Mouse (Mus musculus) gastrocnemius, adult 18-20 months (tissue): ENCODE measurements around the gene Kpna1. TPM values are rescaled to one million over a fixed set of nuclear protein-coding genes. Genes with fewer than 3 reads are reported as not detected.
"Not testable (repeated sequence)": the region's sequence is repeated elsewhere in the genome, so short reads cannot be mapped to it uniquely, and the experiment has no call there.

Source experiments
- DNase-seq: peaks from one replicate; pipeline ENCODE4 v3.0.0; 2021; ENCODE audit warnings: low spot score
- total RNA-seq, 2 experiments: library from RNA; stranded (reverse); gene quantifications; 2 replicates each; pipeline ENCODE4 v1.2.3; 2021

Gene Kpna1
- total RNA-seq, 2 experiments from 2014 or later, result 188 to 197 TPM

- DNase-seq, result no peak
These were observed 9.4 kb downstream of the Kpna1 start for GRCm38 (mm10) chr16:35987930-35988329.

- no peak for DNase-seq
These were observed 13.8 kb downstream of the Kpna1 start for GRCm38 (mm10) chr16:35992391-35992790.

- no peak for DNase-seq
These were observed 14.8 kb downstream of the Kpna1 start for GRCm38 (mm10) chr16:35993316-35993715.

DNA sequence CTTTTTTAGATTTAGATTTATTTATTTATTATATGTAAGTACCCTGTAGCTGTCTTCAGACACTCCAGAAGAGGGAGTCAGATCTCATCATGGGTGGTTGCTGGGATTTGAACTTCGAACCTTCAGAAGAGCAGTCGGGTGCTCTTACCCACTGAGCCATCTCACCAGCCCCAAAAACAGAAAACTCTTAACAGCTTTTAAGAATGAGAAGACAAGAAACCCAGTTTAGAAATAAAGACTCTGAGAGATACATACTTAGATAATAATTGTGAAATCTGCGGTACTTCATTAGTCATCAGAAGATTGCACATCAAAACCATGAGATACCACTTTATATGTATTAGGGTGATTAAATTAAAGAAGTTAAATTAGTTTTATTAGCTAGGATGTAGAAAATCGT lies 20.3 kb downstream of the Kpna1 start:
- DNase-seq, result not testable (repeated sequence)

- DNase-seq, result no peak
These were observed 29.8 kb downstream of the Kpna1 start for GRCm38 (mm10) chr16:36008396-36008795.

- DNase-seq, result no peak
These were observed 37.8 kb downstream of the Kpna1 start for GRCm38 (mm10) chr16:36016335-36016734.

DNA sequence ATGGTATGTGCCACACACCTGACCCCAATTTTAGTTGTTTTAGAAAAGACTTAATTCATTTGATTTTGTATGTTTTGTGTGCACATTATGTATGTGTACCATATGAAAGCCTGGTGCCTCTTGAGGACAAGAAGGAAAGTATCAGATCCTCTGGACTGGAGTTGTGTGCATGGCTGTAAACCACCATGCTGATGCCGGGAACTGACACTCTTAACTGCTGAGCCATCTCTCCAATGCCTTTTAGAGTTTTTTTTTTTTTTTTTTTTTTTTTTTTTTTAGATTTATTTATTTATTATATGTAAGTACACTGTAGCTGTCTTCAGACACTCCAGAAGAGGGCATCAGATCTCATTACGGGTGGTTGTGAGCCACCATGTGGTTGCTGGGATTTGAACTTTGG lies 49.6 kb downstream of the Kpna1 start:
- DNase-seq, result not testable (repeated sequence)

DNA sequence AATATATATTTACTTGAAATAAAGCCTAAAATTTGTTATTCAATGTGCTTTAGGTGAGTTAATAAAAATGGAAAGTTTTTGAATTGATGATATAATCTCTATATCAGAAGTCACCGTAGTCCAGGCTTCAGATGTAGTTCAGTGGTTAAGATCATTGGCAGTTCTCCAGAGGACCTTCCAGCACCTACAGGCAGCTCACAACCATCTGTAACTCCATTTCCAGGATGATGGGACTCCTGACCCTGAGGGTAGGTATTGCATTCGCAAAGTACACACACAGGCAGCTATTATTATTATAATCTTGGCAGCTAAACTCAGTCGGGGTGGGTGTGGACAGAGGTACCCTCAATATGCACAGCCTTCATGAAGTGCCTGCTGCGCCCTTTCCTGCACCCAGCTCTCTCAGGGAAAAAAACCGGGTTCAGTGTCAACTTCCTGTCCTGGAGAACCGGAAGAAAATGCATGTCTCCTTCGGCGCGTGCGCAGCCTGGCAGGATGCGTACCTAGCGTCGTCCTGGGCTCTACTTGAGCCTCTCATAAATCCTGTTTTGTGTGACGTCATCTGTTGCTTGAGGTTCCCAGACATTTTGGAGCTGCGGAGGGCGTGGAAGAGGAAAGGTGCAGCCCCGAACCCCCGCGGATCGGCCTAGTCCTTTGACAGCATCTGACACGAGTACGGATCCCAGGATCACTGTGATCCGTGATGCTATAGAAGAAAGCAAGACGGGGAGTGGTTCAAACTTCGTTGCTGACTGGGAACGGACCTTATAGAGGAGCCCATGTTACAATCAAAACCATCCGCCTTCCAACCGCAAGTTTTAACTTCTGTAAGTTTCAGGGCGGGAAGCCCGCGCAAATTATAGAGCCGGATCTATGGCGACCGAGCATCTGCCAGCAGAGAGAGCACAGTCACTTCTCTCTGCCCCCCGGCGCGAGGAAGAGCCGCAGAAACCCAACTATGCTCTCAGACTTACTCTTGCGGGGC lies 62.4 kb downstream of the Kpna1 start, which contains the start of gene Wdr5b:
TSS of gene Wdr5b (plus strand) at position 551 of the 985 bp plus-strand sequence.
- peak; percentile 92 for DNase-seq

GRCm38 (mm10) chr16:36041625-36042020 lies 63.1 kb downstream of the Kpna1 start:
- no peak for DNase-seq

- DNase-seq, result no peak
These were observed 64.5 kb downstream of the Kpna1 start for GRCm38 (mm10) chr16:36043073-36043472.

DNA sequence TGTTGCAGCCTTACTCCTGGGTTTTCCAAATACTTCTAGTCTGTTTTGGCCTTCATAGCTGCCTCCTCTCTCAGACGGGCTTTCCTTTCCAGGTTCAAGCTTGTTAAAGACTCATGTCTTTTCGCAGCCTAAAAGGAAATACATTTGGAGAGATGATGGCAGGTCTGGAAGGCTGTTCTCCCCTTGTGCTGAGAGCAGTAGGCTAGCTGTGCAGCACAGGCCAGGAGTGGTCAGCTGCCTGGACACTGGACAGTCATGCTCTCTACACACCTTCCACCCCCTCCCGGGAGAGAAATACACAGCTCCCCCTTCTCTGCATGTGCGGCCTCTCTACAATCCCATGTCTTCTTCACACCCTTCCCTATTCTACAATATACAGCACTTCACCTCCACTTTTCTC lies 65.4 kb downstream of the Kpna1 start:
- no peak for DNase-seq

- DNase-seq, result no peak
These were observed 69.0 kb downstream of the Kpna1 start for GRCm38 (mm10) chr16:36047538-36047937.

DNA sequence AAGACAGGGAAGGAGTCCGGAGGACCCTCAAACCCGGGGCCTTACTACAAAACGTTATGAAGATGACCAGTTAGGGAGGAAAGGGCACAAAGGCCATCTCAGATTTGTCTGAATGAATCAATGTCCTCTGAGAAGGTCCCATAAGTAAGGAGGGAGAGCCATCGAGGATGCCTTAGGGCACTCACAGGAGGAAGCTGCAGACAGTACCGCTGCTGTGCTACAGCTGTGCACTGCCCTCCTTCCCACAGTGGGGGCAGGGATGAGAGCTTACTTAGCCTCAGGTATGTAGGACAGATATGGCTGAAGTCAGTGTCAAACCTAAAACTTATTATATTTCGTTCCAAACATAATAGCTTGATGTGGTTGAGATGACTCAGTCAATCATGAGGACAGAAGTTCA lies 72.9 kb downstream of the Kpna1 start:
- no peak for DNase-seq

GRCm38 (mm10) chr16:36053524-36054275 lies 75.2 kb downstream of the Kpna1 start:
- DNase-seq, result no peak

GRCm38 (mm10) chr16:36054920-36055319 lies 76.4 kb downstream of the Kpna1 start:
- no peak for DNase-seq

DNA sequence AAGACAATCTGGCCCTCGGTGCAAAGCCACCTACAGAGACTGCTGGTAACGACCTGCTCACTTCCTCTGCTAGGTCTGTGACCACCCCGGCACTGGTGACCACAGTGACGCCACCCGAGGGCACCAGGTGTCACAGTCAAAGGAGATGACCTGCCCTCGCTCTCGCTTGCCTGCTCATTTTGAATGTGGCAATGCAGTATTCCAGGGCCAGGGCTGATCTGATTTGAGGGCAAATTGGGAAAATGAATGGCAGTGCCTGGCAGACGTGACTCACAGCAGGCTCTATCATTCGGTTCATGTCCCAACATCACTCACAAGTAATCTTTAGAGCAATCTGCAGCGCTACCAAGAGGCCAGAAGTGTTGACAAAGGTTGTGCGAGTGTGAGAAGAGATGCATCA lies 77.9 kb downstream of the Kpna1 start:
- no peak for DNase-seq

DNA sequence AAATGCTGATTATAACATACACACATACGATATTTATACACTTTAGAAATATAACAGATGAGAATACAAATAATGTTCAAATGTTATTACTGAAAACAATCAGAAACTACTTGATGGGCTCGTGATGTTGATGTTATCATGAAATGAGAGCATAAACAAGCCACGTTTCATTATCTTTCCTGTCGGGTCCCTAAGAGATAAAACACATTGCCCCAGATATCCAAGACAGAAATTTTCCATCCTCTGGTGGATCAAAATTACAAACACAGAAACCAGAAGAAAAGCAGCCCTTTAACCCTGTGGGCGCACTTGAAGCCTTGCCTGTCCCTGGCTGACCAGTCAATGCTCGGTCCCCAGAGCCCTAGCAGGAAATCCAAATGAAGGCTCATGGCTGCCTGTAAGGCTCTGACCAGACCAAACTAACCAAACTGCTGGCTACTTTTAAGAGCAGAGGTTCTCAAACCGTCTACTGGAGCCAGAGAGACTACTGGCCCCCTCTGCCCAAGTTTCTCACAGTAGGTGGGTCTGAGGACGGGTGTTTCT lies 79.5 kb downstream of the Kpna1 start:
- DNase-seq, result no peak

DNA sequence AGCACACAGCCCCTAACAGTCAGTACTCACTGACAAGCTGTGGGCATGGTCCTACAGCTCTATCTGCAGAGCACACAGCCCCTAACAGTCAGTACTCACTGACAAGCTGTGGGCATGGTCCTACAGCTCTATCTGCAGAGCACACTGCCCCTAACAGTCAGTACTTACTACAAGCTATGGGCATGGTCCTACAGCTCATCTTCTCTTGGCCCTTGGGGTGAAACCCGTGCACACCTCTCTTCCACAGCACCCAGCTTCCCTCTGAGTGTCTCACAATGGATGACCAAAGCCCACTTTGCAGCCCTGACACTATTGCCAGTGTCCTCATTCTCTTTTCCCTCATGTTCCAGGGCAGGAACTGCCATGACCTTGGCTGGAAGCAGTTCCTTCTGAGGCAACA lies 84.0 kb downstream of the Kpna1 start:
- DNase-seq, result not testable (repeated sequence)

GRCm38 (mm10) chr16:36063315-36063714 lies 84.8 kb downstream of the Kpna1 start:
- no peak for DNase-seq

GRCm38 (mm10) chr16:36064904-36065303 lies 86.4 kb downstream of the Kpna1 start:
- no peak for DNase-seq

- DNase-seq, result no peak
These were observed 89.1 kb downstream of the Kpna1 start for GRCm38 (mm10) chr16:36067694-36068093.

GRCm38 (mm10) chr16:36068356-36068755 lies 89.8 kb downstream of the Kpna1 start:
- no peak for DNase-seq
